Mouse (Mus musculus) G1E (cell line): ENCODE measurements around the gene Lce1a1.

Experiments
- CTCF ChIP-seq: IDR thresholded peaks from 2 replicates; pipeline ENCODE4 v1.5.1; 2012; ENCODE audit warnings: low read depth, low read length, inconsistent platforms, mixed read lengths
- GATA1 ChIP-seq: IDR thresholded peaks from 2 replicates; pipeline ENCODE4 v1.6.1; 2012; ENCODE audit warnings: borderline replicate concordance, low read length, inconsistent platforms, mixed read lengths

DNA sequence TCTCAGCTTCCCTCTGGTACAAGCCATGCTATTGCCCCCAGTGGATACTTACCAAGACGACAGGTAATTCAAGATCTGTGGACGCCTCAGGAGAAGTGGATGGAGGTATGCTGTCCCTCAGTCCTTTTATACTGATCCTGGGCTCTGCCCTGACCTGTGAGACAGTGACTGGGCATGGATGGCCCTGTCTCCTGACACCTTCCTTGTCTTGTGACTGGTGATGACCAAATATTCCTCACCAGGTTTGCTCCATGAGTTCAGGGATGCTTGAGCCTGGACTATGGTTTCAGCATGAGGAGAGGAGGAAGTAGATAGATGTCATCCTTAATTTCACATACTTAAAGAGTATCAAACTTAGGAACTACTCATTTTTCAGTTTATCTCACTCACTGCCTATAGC is 39.0 kb upstream of the Lce1a1 start, which contains the start of gene Lce1d:
- TF ChIP-seq CTCF, result no peak
- no peak for TF ChIP-seq GATA1
